Mouse (Mus musculus) heart, postnatal 0 days (tissue): Measurements from ENCODE around the gene Slc22a23. TPM values are rescaled to one million over a fixed set of nuclear protein-coding genes. Genes with fewer than 3 reads are reported as not detected.
A peak's percentile ranks its signal among the peaks of the same experiment; 100 is the strongest.

Source experiments
- ATAC-seq: fragments of 200-750 bp; cut with Nextera tagmentation; 2 replicates; pipeline ENCODE4 v1.8.0; 2017; ENCODE audit warnings: low read depth, moderate number of reproducible peaks, moderate library complexity; ENCODE audit not compliant: insufficient read depth
- DNase-seq: peaks from one replicate; pipeline ENCODE4 v3.0.0-alpha.2; 2016; ENCODE audit warnings: low spot score
- H3K27ac ChIP-seq: fragments of 300-500 bp; sonication (generic); 2 replicates; pipeline ENCODE4 v1.5.1; 2014; ENCODE audit warnings: low read depth, mild to moderate bottlenecking
- H3K27me3 ChIP-seq: fragments of 300-500 bp; sonication (generic); 2 replicates; pipeline ENCODE4 v1.6.1; 2014; ENCODE audit warnings: low read length, mixed read lengths; ENCODE audit not compliant: control insufficient read depth, insufficient read depth
- H3K36me3 ChIP-seq: fragments of 300-500 bp; sonication (generic); replicated peaks from 2 replicates; pipeline ENCODE4 v1.6.1; 2014; ENCODE audit warnings: low read length, mixed read lengths; ENCODE audit not compliant: control insufficient read depth, insufficient read depth
- H3K4me1 ChIP-seq: fragments of 300-500 bp; sonication (generic); 2 replicates; pipeline ENCODE4 v1.6.1; 2014; ENCODE audit warnings: antibody characterized with exemption; ENCODE audit not compliant: control insufficient read depth, insufficient read depth
- H3K4me2 ChIP-seq: fragments of 300-500 bp; sonication (generic); 2 replicates; pipeline ENCODE4 v1.6.1; 2014; ENCODE audit warnings: low read depth, mild to moderate bottlenecking, low read length, moderate library complexity
- H3K4me3 ChIP-seq: fragments of 300-500 bp; sonication (generic); 2 replicates; pipeline ENCODE4 v1.5.1; 2014; ENCODE audit warnings: low read depth, low read length
- H3K9ac ChIP-seq: fragments of 300-500 bp; sonication (generic); replicated peaks from 2 replicates; pipeline ENCODE4 v1.6.1; 2014; ENCODE audit warnings: low read depth, low read length, mixed read lengths
- H3K9me3 ChIP-seq: fragments of 300-500 bp; sonication (generic); replicated peaks from 2 replicates; pipeline ENCODE4 v1.6.1; 2016; ENCODE audit warnings: low read length; ENCODE audit not compliant: control insufficient read depth
- CTCF ChIP-seq: IDR thresholded peaks from 2 replicates; pipeline ENCODE4 v1.5.1; 2016; ENCODE audit warnings: antibody characterized with exemption, control low read depth, low read depth
- EP300 ChIP-seq: IDR thresholded peaks from 2 replicates; pipeline ENCODE4 v1.6.1; 2016; ENCODE audit warnings: antibody characterized with exemption, low read depth
- WGBS: fragments of 180-500 bp; shearing (Covaris S2); extraction: QIAGEN DNeasy Blood & Tissue Kit; methylation state at CpG from one replicate; pipeline ENCODE4 v1.1.7; 2014; 5-methylcytosine and 5-hydroxymethylcytosine counted together
- polyA plus RNA-seq: library from polyadenylated mRNA; unstranded; fragments of >200 nt; fragmentation: Nextera tagmentation; extraction: Ambion mirVana; gene quantifications from 2 replicates; pipeline ENCODE4 v1.2.1, GENCODE M21; 2015
- total RNA-seq: library from RNA; depleted of rRNA; stranded (reverse); fragments of >200 nt; gene quantifications from 2 replicates; pipeline ENCODE4 v1.2.3, GENCODE M21; 2014; ENCODE audit warnings: low replicate concordance

The Slc22a23 gene
- total and polyA plus RNA-seq, 2 experiments from 2014 or later = 1.4 to 13.9 TPM

- TF ChIP-seq CTCF (no peak), EP300 (no peak)
- no peak for ATAC-seq
- 91% methylated on average over 2 of the region's 2 CpGs for WGBS
These were observed 38.9 kb downstream of the Slc22a23 start for GRCm38 (mm10) chr13:34305964-34306671.

GRCm38 (mm10) chr13:34304896-34305295 is 40.1 kb downstream of the Slc22a23 start:
- no peaks in the 10 kb centered on the region for H3K4me1 ChIP-seq
- TF ChIP-seq EP300 (no peak), CTCF (no peak)
- no peaks in the 10 kb centered on the region for H3K36me3 ChIP-seq
- no peaks in the 10 kb centered on the region for H3K27me3 ChIP-seq
- no peak overlapping the region for H3K9ac ChIP-seq
- no peaks in the 10 kb centered on the region for H3K9me3 ChIP-seq
- no peak overlapping the region for H3K4me3 ChIP-seq
- H3K4me2 ChIP-seq = no peak overlapping the region
- DNase-seq = no peak
- WGBS = 88% methylated on average over 3 of the region's 3 CpGs
- H3K27ac ChIP-seq = no peak overlapping the region
- ATAC-seq = no peak

More at GRCm38 (mm10) chr13:34305964-34306671, 38.9 kb downstream of the Slc22a23 start:
- Histone ChIP-seq H3K4me2 (no peak overlapping the region), H3K4me1 (no peaks in the 10 kb centered on the region), H3K9ac (no peak overlapping the region), H3K4me3 (no peak overlapping the region), H3K27me3 (no peaks in the 10 kb centered on the region), H3K9me3 (no peaks in the 10 kb centered on the region), H3K36me3 (no peaks in the 10 kb centered on the region), H3K27ac (no peak overlapping the region)
- DNase-seq = no peak

- Histone ChIP-seq H3K27ac (no peak overlapping the region), H3K9me3 (no peaks in the 10 kb centered on the region), H3K36me3 (no peaks in the 10 kb centered on the region), H3K4me1 (no peaks in the 10 kb centered on the region), H3K4me2 (no peak overlapping the region), H3K4me3 (no peak overlapping the region), H3K27me3 (no peaks in the 10 kb centered on the region), H3K9ac (no peak overlapping the region)
- DNase-seq (no peak), ATAC-seq (no peak)
- WGBS = 44% methylated on average over 6 of the region's 6 CpGs
- no peak for TF ChIP-seq CTCF
- TF ChIP-seq EP300 = no peak
These were observed 41.5 kb downstream of the Slc22a23 start for GRCm38 (mm10) chr13:34303386-34304016.

- Histone ChIP-seq H3K4me2 (no peak overlapping the region), H3K27me3 (no peaks in the 10 kb centered on the region), H3K9ac (no peak overlapping the region), H3K9me3 (no peaks in the 10 kb centered on the region), H3K4me1 (no peaks in the 10 kb centered on the region), H3K36me3 (no peaks in the 10 kb centered on the region), H3K4me3 (no peak overlapping the region), H3K27ac (no peak overlapping the region)
- 53% methylated on average over 3 of the region's 3 CpGs for WGBS
- ATAC-seq = no peak
- TF ChIP-seq CTCF (no peak), EP300 (no peak)
- no peak for DNase-seq
These were observed 43.4 kb downstream of the Slc22a23 start for GRCm38 (mm10) chr13:34301585-34301984.

GRCm38 (mm10) chr13:34299351-34300333 is 45.3 kb downstream of the Slc22a23 start:
- Histone ChIP-seq H3K9ac (no peak overlapping the region), H3K4me3 (no peak overlapping the region), H3K27ac (no peak overlapping the region), H3K4me2 (no peak overlapping the region), H3K36me3 (no peaks in the 10 kb centered on the region), H3K27me3 (no peaks in the 10 kb centered on the region), H3K9me3 (no peaks in the 10 kb centered on the region), H3K4me1 (no peaks in the 10 kb centered on the region)
- TF ChIP-seq CTCF (peak; percentile 27), EP300 (no peak)
- WGBS = 85% methylated on average over 7 of the region's 7 CpGs
- no peak for ATAC-seq
- DNase-seq = no peak
